Mouse (Mus musculus) liver, embryonic 16.5 days (tissue): Measurements from ENCODE around the gene Klhl35. TPM values are rescaled to one million over a fixed set of nuclear protein-coding genes. Genes with fewer than 3 reads are reported as not detected.

ENCODE experiments used
- ATAC-seq: fragments of 200-750 bp; cut with Nextera tagmentation; 2 replicates; pipeline ENCODE4 v1.8.0; 2017; ENCODE audit warnings: low read depth, mild to moderate bottlenecking, moderate number of reproducible peaks, moderate library complexity
- H3K27ac ChIP-seq: fragments of 300-500 bp; sonication (generic); 2 replicates; pipeline ENCODE4 v1.5.1; 2014; ENCODE audit warnings: mild to moderate bottlenecking, low read length
- H3K27me3 ChIP-seq: fragments of 300-500 bp; sonication (generic); 2 replicates; pipeline ENCODE4 v1.6.1; 2014; ENCODE audit warnings: low read depth, low read length, mixed read lengths; ENCODE audit not compliant: control insufficient read depth, insufficient read depth
- H3K36me3 ChIP-seq: fragments of 300-500 bp; sonication (generic); 2 replicates; pipeline ENCODE4 v1.6.1; 2014; ENCODE audit warnings: mild to moderate bottlenecking; ENCODE audit not compliant: control insufficient read depth, insufficient read depth
- H3K4me1 ChIP-seq: fragments of 300-500 bp; sonication (generic); 2 replicates; pipeline ENCODE4 v1.6.1; 2014; ENCODE audit warnings: low read depth, low read length, mixed read lengths; ENCODE audit not compliant: control insufficient read depth
- H3K4me2 ChIP-seq: fragments of 300-500 bp; sonication (generic); 2 replicates; pipeline ENCODE4 v1.6.1; 2014; ENCODE audit warnings: low read depth, low read length, mixed read lengths
- H3K4me3 ChIP-seq: fragments of 300-500 bp; sonication (generic); 2 replicates; pipeline ENCODE4 v1.5.1; 2014; ENCODE audit warnings: low read depth, mild to moderate bottlenecking, low read length
- H3K9ac ChIP-seq: fragments of 300-500 bp; sonication (generic); 2 replicates; pipeline ENCODE4 v1.6.1; 2014; ENCODE audit warnings: low read depth, low read length
- H3K9me3 ChIP-seq: fragments of 300-500 bp; sonication (generic); replicated peaks from 2 replicates; pipeline ENCODE4 v1.6.1; 2016; ENCODE audit warnings: low read length; ENCODE audit not compliant: control insufficient read depth
- WGBS: fragments of 180-500 bp; shearing (Covaris S2); extraction: QIAGEN DNeasy Blood & Tissue Kit; methylation state at CpG from one replicate; pipeline ENCODE4 v1.1.7; 2014; ENCODE audit not compliant: insufficient replicate concordance; 5-methylcytosine and 5-hydroxymethylcytosine counted together
- polyA plus RNA-seq: library from polyadenylated mRNA; unstranded; fragments of >200 nt; fragmentation: Nextera tagmentation; extraction: Ambion mirVana; gene quantifications from 2 replicates; pipeline ENCODE4 v1.2.1, GENCODE M21; 2015

Klhl35 gene
- polyA plus RNA-seq, 1 experiment from 2014 or later, result not detected

DNA sequence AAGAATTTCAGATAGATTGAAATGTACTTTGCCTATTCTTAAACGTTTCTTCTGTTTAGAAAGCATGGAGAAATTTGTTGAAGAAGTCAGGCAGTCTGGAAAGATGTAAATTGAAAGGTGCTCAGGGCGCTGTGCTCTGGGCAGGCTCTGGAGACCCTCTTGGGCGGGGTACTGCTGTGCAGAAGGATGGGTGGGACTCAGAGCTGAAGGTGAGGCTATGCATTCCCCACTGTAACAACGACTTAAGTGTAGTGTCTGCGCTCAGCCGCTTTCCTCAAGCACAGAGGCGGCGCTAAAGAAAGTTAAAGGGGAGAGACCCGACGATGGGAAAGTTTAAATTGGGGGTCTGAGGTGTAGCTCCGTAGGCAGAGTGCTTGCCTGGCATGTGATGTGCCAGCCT, 35.6 kb upstream of the Klhl35 start:
- Histone ChIP-seq H3K36me3 (no peaks in the 10 kb centered on the region), H3K4me1 (no peaks in the 10 kb centered on the region; the same call in 1 of the 2 replicates), H3K9ac (no peak overlapping the region), H3K27me3 (no peaks in the 10 kb centered on the region), H3K9me3 (no peaks in the 10 kb centered on the region), H3K27ac (no peak overlapping the region), H3K4me3 (no peak overlapping the region), H3K4me2 (no peak overlapping the region)
- no peak for ATAC-seq
- WGBS, result 65% methylated on average over 11 of the region's 11 CpGs

DNA sequence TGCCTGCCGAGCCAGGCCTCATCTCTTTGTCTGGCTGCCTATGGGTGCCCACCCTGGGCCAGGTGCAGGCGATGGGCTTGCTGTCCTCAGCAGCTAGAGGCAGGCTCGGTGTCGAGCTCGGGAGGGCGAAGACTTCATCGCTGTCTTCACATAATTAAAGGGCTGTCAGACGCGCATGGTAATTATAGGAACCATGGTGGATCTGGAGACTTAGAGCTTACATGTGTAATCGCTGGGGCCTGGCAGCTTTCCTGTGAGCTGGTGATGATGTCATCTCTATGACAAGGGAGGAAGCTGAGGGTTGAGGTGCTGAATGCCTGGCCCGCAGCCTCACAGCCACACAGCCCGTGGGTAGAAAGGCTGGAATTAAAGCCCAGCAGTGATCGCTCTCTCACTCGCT, 33.6 kb upstream of the Klhl35 start:
- WGBS, result 56% methylated on average over 14 of the region's 14 CpGs
- Histone ChIP-seq H3K4me2 (no peak overlapping the region), H3K36me3 (no peaks in the 10 kb centered on the region), H3K9ac (no peak overlapping the region), H3K27me3 (no peaks in the 10 kb centered on the region), H3K4me1 (no peaks in the 10 kb centered on the region; the same call in 1 of the 2 replicates), H3K27ac (no peak overlapping the region), H3K4me3 (no peak overlapping the region), H3K9me3 (no peaks in the 10 kb centered on the region)
- ATAC-seq, result no peak

DNA sequence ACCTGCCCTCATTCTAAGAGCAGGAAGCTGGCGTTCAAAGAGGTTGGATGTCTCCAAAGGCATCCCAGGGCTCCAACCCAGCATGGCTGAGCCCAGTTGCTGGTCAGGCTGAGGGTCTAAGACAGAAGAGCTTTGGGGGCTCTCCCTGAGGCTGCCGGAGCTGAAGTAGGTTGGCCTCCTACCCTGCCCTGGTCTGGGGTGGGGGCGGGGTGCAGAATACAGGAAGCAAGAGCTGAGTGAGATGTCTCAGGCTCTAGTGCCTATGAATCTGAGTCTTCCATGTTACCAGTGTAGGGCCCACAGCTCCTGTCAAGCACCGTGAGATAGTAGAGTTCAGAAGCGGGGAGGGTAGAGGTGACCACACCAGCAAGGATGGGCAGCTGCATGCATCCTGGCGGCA, 32.9 kb upstream of the Klhl35 start:
- H3K36me3 ChIP-seq, result no peaks in the 10 kb centered on the region
- no peak overlapping the region for H3K4me2 ChIP-seq
- 51% methylated on average over 6 of the region's 6 CpGs for WGBS
- ATAC-seq, result no peak
- H3K4me3 ChIP-seq, result no peak overlapping the region
- no peaks in the 10 kb centered on the region; the same call in 1 of the 2 replicates for H3K4me1 ChIP-seq
- H3K9me3 ChIP-seq, result no peaks in the 10 kb centered on the region
- no peaks in the 10 kb centered on the region for H3K27me3 ChIP-seq
- H3K9ac ChIP-seq, result no peak overlapping the region
- H3K27ac ChIP-seq, result no peak overlapping the region

DNA sequence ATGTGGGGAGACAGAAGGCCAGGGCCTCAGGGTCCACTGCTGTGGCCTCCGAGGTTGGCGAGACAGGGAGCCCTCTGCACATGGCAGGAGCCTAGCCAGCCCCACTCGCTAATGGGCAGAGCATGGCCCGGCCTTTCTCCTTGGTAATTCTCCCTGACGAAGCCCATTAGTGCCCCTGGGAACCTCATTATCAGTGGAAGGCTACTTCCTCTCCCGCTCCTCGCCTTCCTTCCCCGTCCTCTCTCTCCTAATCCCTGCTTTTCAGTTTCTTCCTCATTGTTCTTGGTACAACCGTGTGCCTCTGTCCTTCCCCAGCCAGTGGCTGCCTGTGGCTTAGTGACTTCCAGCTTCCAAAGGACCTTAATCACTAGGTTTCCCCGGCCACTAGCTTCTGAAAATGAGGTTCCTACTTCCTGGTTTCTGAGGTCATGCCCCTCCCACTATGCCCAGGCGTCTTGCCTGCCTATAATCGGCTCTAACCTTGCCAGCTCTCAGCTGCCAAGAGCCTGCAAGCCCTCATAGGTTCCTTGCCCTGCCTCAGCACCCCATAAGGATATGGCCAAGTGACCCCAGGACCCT, 31.0 kb upstream of the Klhl35 start:
- 17% methylated on average over 12 of the region's 12 CpGs for WGBS
- ATAC-seq, result no peak; the same call in 1 of the 2 replicates
- Histone ChIP-seq H3K27ac (no peak overlapping the region), H3K36me3 (no peaks in the 10 kb centered on the region), H3K9me3 (no peaks in the 10 kb centered on the region), H3K9ac (no peak overlapping the region), H3K4me3 (no peak overlapping the region), H3K4me2 (peak overlapping the region; percentile 27; the same call in 1 of the 2 replicates), H3K27me3 (no peaks in the 10 kb centered on the region), H3K4me1 (no peaks in the 10 kb centered on the region; the same call in 1 of the 2 replicates)

DNA sequence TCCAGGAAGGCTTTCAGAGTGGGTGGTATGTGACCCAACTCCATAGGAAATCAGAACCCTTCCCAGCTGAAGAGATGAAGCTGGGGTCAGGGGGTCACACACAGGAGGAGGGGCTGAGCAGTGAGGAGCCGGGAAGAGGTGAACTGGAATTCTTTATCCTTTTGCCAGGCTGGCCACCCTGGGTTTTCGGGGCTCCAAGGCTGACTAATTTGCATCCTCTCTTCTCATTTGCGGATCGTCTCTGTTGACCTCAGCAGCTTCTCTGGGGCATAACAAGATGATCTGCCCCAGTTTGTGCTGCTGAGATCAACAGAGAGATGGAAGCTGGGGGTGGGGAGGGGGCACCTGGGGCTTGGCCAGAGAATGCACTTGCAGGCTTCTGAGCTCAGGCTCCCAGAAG, 29.3 kb upstream of the Klhl35 start:
- 56% methylated on average over 4 of the region's 4 CpGs for WGBS
- Histone ChIP-seq H3K36me3 (no peaks in the 10 kb centered on the region), H3K9ac (no peak overlapping the region), H3K4me1 (no peaks in the 10 kb centered on the region; the same call in 1 of the 2 replicates), H3K4me2 (no peak overlapping the region), H3K9me3 (no peaks in the 10 kb centered on the region), H3K27me3 (no peaks in the 10 kb centered on the region), H3K4me3 (no peak overlapping the region), H3K27ac (no peak overlapping the region)
- ATAC-seq, result no peak

DNA sequence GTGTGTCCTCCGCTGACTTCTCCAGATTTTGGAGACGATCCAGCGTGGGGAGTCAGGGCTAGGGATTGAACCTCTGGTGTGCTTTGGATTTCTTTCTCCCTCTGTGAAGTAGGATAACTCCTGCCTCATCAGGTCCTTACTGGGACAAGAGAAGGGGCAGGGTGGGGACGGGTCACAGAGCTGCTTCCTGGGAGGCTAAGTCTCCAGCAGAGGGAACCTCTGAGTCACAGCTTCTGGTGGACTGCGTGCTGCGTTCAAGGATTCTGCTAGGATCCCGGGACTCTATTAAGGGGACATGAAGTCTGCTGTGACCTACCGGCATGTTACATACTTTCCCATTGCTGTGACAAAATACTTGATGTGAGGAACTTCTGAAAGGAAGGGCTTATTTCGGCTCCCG, 26.9 kb upstream of the Klhl35 start:
- ATAC-seq, result no peak
- 55% methylated on average over 10 of the region's 10 CpGs for WGBS
- H3K4me1 ChIP-seq, result no peaks in the 10 kb centered on the region; the same call in 1 of the 2 replicates
- no peaks in the 10 kb centered on the region for H3K9me3 ChIP-seq
- H3K9ac ChIP-seq, result no peak overlapping the region
- H3K4me2 ChIP-seq, result no peak overlapping the region
- H3K27me3 ChIP-seq, result no peaks in the 10 kb centered on the region
- H3K4me3 ChIP-seq, result no peak overlapping the region
- H3K27ac ChIP-seq, result no peak overlapping the region
- no peaks in the 10 kb centered on the region for H3K36me3 ChIP-seq

DNA sequence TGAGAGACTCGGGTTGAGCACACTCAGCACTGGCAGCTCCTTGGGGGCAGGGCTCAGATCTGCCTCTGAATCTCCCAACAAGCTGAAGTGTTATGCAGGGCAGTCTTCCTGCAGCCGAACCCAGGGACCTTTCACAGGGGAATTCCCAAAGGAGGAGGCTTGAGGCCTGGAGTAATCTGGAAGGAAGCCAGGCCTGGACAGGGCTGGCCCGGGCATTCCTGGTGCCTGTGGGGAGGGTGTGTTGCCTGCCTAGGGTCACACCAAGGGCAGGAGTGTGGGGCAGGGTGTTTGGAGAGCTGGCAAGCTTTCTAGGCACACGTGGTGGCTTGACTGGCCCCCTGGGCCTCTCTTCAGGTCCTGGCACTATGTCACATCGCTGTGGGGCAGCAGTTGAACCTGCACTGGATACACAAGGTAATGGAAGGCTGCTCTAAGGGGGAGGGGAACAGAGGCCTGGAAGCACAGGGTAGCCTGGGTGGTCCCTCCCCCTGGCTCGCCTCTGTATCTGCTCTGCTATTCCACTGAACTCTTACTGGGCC, 24.2 kb upstream of the Klhl35 start:
- no peak overlapping the region for H3K4me2 ChIP-seq
- H3K36me3 ChIP-seq, result no peaks in the 10 kb centered on the region
- no peak overlapping the region for H3K27ac ChIP-seq
- no peak overlapping the region for H3K4me3 ChIP-seq
- H3K4me1 ChIP-seq, result no peaks in the 10 kb centered on the region
- WGBS, result 42% methylated on average over 6 of the region's 6 CpGs
- no peaks in the 10 kb centered on the region for H3K9me3 ChIP-seq
- no peaks in the 10 kb centered on the region for H3K27me3 ChIP-seq
- H3K9ac ChIP-seq, result no peak overlapping the region
- ATAC-seq, result peak; percentile 39; the same call in 1 of the 2 replicates

DNA sequence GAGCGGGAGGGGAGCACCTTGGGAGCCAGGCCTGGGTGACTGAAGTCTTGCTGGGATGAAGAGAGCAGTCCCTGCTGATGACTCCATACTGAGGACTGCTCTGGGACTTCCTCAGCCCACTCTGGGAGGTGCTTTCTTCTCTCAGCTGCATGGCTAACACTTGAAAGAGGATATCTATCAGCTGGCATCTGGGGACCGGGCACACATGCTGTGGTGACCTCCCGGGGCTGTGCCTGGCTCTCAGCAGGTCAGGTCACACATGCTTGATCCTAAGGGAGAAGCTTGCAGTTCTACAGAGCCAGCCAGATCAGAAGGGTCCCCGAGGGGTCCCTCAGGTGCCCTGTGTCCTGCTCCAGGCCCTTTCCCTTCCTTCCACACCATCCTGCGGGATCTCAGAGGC, 22.6 kb upstream of the Klhl35 start:
- ATAC-seq, result no peak
- Histone ChIP-seq H3K36me3 (no peaks in the 10 kb centered on the region), H3K4me1 (no peaks in the 10 kb centered on the region), H3K4me2 (no peak overlapping the region), H3K9ac (no peak overlapping the region), H3K4me3 (no peak overlapping the region), H3K27me3 (no peaks in the 10 kb centered on the region), H3K27ac (no peak overlapping the region), H3K9me3 (no peaks in the 10 kb centered on the region)
- WGBS, result 60% methylated on average over 5 of the region's 5 CpGs

DNA sequence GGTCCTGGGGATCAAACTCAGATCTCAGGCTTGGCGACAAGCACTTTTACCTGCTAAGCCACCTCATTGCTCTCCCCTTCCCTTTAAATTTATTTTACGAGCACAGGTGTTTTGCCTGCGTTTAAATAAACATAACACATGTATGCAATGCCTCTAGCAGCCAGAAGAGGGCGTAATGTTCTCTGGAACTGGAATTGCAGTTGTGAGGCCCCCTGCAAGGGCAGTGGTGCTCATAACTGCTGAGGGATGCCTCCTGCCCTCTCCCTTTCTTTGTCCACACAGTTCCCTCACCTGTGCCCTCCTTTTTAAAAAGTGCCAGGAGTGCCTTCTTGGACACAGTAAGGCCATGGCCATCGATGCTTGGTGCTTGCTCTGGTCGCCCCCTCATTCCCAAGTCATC, 21.8 kb upstream of the Klhl35 start:
- Histone ChIP-seq H3K4me3 (no peak overlapping the region), H3K4me2 (no peak overlapping the region), H3K9me3 (no peaks in the 10 kb centered on the region), H3K27me3 (no peaks in the 10 kb centered on the region), H3K36me3 (no peaks in the 10 kb centered on the region), H3K27ac (no peak overlapping the region), H3K4me1 (no peaks in the 10 kb centered on the region), H3K9ac (no peak overlapping the region)
- 47% methylated on average over 6 of the region's 6 CpGs for WGBS
- ATAC-seq, result no peak
